Mouse (Mus musculus) neural tube, embryonic 12.5 days (tissue): ENCODE measurements around the gene Fbxo31. TPM values are rescaled to one million over a fixed set of nuclear protein-coding genes. Genes with fewer than 3 reads are reported as not detected.

ENCODE experiments used
- ATAC-seq: fragments of 200-750 bp; cut with Nextera tagmentation; 2 replicates; pipeline ENCODE4 v1.8.0; 2017; ENCODE audit warnings: low read depth, mild to moderate bottlenecking, moderate TSS enrichment, moderate library complexity; ENCODE audit not compliant: low FRiP score
- H3K27ac ChIP-seq: fragments of 300-500 bp; sonication (generic); 2 replicates; pipeline ENCODE4 v1.5.1; 2016
- H3K27me3 ChIP-seq: fragments of 300-500 bp; sonication (generic); replicated peaks from 2 replicates; pipeline ENCODE4 v1.6.1; 2016; ENCODE audit warnings: mild to moderate bottlenecking
- H3K36me3 ChIP-seq: fragments of 300-500 bp; sonication (generic); 2 replicates; pipeline ENCODE4 v1.6.1; 2016; ENCODE audit warnings: mild to moderate bottlenecking
- H3K4me1 ChIP-seq: fragments of 300-500 bp; sonication (generic); 2 replicates; pipeline ENCODE4 v1.6.1; 2016
- H3K4me2 ChIP-seq: fragments of 300-500 bp; sonication (generic); replicated peaks from 2 replicates; pipeline ENCODE4 v1.6.1; 2016; ENCODE audit warnings: mild to moderate bottlenecking
- H3K4me3 ChIP-seq: fragments of 300-500 bp; sonication (generic); 2 replicates; pipeline ENCODE4 v1.5.1; 2016
- H3K9ac ChIP-seq: fragments of 300-500 bp; sonication (generic); 2 replicates; pipeline ENCODE4 v1.6.1; 2016; ENCODE audit warnings: mild to moderate bottlenecking
- H3K9me3 ChIP-seq: fragments of 300-500 bp; sonication (generic); 2 replicates; pipeline ENCODE4 v1.6.1; 2016; ENCODE audit warnings: mild to moderate bottlenecking
- WGBS: fragments of 180-500 bp; shearing (Covaris S2); methylation state at CpG from one replicate; pipeline ENCODE4 v1.1.7; 2016; 5-methylcytosine and 5-hydroxymethylcytosine counted together
- polyA plus RNA-seq: library from polyadenylated mRNA; unstranded; fragments of >200 nt; fragmentation: Nextera tagmentation; extraction: Ambion mirVana; gene quantifications from 2 replicates; pipeline ENCODE4 v1.2.1, GENCODE M21; 2016

Fbxo31 gene
- polyA plus RNA-seq, result 29.8 and 31.1 TPM in 2 replicates

DNA sequence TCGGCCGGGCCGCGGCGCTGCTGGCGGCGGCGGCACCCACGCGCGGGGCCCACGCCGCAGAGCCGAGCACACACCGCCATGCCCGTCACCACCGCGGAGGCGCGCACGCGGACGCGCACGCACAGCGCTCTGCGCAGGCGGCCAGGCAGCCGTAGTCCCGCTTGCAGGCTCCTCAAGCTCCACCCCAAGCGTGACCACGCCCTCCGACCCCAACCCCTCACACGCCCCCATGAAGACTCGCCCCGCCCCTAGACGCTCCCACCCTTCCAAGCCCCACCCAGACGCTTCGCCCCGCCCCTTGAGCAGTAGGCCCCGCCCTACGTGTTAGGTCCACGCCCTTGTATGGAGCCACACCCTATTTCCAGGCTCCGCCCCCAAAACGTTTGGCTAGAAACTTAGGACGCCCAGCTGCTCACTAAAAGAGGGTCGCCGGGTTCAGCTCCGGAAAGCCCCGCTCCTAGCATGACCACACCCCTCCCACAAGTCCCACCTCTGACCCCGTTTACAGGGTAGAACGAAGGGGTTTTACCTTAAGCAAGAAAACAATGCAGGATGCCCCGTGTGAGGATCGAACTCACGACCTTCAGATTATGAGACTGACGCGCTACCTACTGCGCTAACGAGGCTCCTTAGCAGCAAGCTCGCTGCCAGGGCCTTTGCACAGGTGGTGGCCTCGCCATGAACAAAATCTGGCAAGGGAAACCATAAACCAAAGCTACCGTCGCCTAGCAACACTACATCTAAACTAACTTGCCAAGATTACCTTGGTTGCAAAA is at the start of gene Fbxo31:
Fbxo31 (minus strand) TSS at position 131 of the 776 bp plus-strand sequence.
- Histone ChIP-seq H3K4me1 (peaks cover 32% of the 10 kb centered on the region), H3K9ac (peak within 1 kb of the TSS; percentile 85), H3K27me3 (no peaks in the 10 kb centered on the region), H3K4me2 (peak within 1 kb of the TSS; percentile 86), H3K27ac (no peak within 1 kb of the TSS), H3K36me3 (no peaks in the 10 kb centered on the region), H3K4me3 (peak within 1 kb of the TSS; percentile 79), H3K9me3 (no peaks in the 10 kb centered on the region)
- ATAC-seq, result peak; percentile 92
- WGBS, result 1% methylated on average over 59 of the region's 63 CpGs

DNA sequence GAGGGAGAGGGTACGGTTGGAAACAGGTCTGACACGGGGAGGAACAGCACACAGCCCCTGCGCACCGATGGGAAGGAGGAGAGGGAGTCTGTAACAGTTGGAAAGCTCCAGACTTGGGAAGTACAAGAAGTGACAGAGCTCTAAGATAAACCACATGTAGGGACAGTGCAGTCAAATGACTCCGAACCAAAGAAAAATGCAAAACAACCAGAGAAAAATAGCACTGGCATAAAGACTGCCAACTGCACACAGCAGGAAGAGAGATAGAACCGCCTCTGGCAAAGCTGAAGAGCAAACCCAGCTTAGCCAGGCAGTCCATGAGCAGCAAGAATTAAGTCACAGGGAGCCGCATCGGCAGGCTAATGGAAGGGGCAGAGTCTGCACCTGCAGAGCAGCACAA is 44.4 kb upstream of the Fbxo31 start:
- H3K4me2 ChIP-seq, result no peak overlapping the region
- H3K4me1 ChIP-seq, result peaks cover 31% of the 10 kb centered on the region
- no peaks in the 10 kb centered on the region for H3K9me3 ChIP-seq
- WGBS, result 89% methylated on average over 8 of the region's 8 CpGs
- no peak overlapping the region for H3K4me3 ChIP-seq
- no peak overlapping the region for H3K27ac ChIP-seq
- no peak for ATAC-seq
- H3K27me3 ChIP-seq, result no peaks in the 10 kb centered on the region
- H3K36me3 ChIP-seq, result peaks cover 22% of the 10 kb centered on the region
- H3K9ac ChIP-seq, result no peak overlapping the region

DNA sequence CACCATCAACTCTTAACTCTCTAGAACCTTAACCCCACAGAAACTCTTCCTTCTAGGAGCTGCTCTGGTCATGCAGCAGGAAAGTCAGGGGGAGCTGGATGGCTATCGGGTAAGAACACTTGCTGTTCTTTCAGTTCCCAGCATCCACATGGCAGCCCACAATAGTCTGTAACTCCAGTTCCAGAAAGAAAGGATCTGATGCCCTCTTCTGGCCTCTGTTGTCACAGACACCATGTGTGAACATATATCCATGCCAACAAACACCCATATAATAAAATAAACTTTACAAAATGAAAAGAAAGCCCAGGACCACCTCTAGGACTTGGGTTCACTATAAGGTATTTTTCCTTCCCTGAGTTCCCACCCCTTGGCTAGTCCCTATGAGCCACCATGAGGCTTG is 43.3 kb upstream of the Fbxo31 start:
- H3K9me3 ChIP-seq, result no peaks in the 10 kb centered on the region
- no peak overlapping the region for H3K4me2 ChIP-seq
- no peaks in the 10 kb centered on the region for H3K27me3 ChIP-seq
- H3K36me3 ChIP-seq, result peaks cover 24% of the 10 kb centered on the region
- WGBS, result 60% methylated on average over 1 of the region's 1 CpGs
- H3K9ac ChIP-seq, result no peak overlapping the region
- H3K4me3 ChIP-seq, result no peak overlapping the region
- ATAC-seq, result no peak
- no peak overlapping the region for H3K27ac ChIP-seq
- H3K4me1 ChIP-seq, result peaks cover 31% of the 10 kb centered on the region

DNA sequence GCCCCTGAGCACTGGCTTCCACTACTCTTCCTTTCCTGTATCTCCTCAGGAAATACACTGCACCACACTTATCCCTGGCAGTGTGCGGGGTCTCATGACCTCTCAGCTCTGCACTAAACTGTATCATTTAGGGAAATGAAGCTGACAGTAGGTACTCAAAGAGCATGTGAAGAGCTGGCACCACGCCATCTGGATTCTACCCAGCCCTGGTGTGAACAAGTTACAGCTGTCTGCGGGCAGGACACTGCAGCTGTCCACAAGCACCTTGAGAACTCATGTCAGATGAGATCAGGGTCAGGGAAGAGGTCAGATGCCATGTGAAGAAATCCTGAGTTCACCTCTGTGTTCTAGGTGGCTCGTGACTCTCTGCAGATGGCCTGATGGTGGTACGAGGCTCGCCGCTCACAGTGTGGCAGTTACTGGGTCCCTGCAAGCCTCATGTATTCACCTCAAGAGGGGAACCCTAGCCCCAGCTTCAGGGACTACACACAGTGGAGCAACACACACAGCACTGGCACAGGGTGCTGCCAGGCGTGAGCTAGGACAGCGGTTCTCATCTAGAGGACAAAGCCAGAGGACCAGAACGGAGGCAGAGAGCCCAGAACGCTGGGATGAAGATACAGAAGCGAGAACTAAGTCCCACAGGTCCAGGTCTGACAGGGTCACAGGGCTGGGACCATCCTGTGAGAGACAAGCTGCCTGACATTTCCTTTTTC is 42.4 kb upstream of the Fbxo31 start:
- Histone ChIP-seq H3K4me1 (peaks cover 27% of the 10 kb centered on the region), H3K9me3 (no peaks in the 10 kb centered on the region), H3K27ac (no peak overlapping the region), H3K4me2 (no peak overlapping the region), H3K9ac (no peak overlapping the region), H3K36me3 (peaks cover 25% of the 10 kb centered on the region), H3K4me3 (no peak overlapping the region), H3K27me3 (no peaks in the 10 kb centered on the region)
- 86% methylated on average over 12 of the region's 12 CpGs for WGBS
- no peak for ATAC-seq

DNA sequence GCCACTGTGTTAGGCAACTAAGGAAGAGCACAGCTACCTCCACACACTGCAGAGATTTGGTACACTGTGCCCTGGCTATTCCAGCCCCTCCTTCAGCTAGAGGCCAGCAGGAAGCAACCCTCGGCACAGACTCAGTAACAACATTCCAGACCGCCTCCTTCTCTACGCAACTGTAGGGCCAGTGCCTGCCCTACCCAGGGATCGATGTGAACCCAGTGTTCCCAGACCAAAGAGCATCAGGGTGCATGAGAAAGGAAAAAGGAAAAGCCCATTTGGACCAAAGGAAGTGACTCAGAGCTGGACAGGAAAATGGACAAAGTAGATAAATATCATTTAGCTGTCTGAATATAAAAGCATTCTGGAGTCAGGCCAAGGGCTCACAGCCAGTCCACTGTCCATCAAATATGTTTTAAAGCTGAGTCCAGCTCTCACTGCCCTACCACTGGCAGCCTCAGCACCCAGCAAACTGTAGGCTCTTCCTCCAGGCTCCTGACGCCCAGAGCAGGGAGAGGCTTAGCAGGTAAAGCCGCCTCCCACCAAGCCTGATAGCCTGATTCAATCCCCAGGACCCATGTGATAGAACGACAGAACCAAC is 40.9 kb upstream of the Fbxo31 start:
- H3K4me1 ChIP-seq, result peaks cover 18% of the 10 kb centered on the region; the same call in 1 of the 2 replicates
- no peak overlapping the region for H3K9ac ChIP-seq
- ATAC-seq, result no peak
- WGBS, result 65% methylated on average over 7 of the region's 7 CpGs
- no peak overlapping the region for H3K27ac ChIP-seq
- H3K4me3 ChIP-seq, result no peak overlapping the region
- H3K36me3 ChIP-seq, result peaks cover 33% of the 10 kb centered on the region
- H3K9me3 ChIP-seq, result no peaks in the 10 kb centered on the region
- H3K27me3 ChIP-seq, result no peaks in the 10 kb centered on the region
- H3K4me2 ChIP-seq, result no peak overlapping the region

DNA sequence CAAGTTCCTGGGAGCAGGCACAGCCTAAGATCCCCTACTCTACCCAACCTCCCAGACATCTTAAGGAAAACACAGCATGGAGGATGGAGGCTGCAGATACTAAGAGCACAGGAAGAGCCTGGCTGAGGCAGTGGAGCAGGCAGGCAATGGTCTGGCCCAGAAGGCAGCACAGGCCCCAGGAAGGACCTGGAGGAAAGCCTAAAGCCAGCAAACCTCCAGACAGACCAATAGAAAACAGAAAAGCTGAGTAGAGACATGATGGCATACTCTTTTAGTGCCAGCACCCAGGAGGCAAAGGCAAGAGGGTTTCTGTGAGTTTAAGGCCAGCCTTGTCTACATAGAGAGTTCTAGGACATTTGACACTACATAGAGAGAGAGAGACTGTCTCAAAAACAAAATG is 34.8 kb upstream of the Fbxo31 start:
- H3K27ac ChIP-seq, result no peak overlapping the region
- no peak overlapping the region for H3K4me3 ChIP-seq
- no peaks in the 10 kb centered on the region for H3K27me3 ChIP-seq
- H3K9ac ChIP-seq, result no peak overlapping the region
- H3K36me3 ChIP-seq, result peaks cover 61% of the 10 kb centered on the region
- ATAC-seq, result no peak
- no peaks in the 10 kb centered on the region for H3K9me3 ChIP-seq
- no peaks in the 10 kb centered on the region for H3K4me1 ChIP-seq
- H3K4me2 ChIP-seq, result no peak overlapping the region

DNA sequence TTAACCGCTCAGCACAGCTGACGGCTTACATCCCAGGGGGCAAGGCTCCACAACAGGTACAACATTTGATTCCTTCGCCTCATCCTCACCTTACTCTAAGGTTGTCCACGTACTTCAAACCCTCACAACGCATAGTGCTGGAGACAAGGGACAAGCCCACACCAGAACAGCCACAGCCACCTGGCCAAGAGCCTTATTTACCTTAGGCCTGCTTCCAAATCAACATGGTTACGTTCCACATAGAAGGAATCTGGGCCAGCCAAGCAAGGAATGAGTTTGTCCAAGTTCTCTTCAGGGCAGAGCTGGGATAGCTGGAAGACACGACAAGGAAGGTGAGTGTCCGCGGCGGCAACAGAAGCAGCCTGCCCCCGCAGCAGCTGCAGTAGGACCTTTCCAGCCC is 31.3 kb upstream of the Fbxo31 start:
- H3K4me3 ChIP-seq, result no peak overlapping the region
- ATAC-seq, result no peak
- no peak overlapping the region for H3K4me2 ChIP-seq
- WGBS, result 95% methylated on average over 11 of the region's 11 CpGs
- no peak overlapping the region for H3K27ac ChIP-seq
- no peaks in the 10 kb centered on the region for H3K4me1 ChIP-seq
- no peaks in the 10 kb centered on the region for H3K9me3 ChIP-seq
- H3K9ac ChIP-seq, result no peak overlapping the region
- H3K27me3 ChIP-seq, result no peaks in the 10 kb centered on the region
- H3K36me3 ChIP-seq, result peaks cover 63% of the 10 kb centered on the region

DNA sequence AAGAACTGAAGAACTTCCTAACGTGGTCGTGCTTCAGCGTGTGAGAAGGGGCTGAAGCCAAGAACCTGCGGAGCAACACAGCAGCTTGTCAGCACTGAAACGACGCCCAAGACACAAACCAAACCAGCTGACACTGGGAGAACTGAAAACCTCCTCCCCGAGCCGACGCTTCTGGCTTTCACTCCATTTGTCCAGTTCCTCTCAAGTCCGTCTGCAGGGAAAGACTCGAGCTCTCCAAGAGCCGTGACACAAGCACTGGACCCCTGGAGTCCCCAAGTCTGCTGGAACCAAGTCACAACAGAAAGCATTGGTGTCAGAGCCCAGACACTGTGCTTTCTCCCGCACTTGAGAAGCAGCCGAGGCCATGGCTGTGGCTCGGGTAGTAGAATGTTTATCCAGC is 30.6 kb upstream of the Fbxo31 start:
- 93% methylated on average over 15 of the region's 15 CpGs for whole genome bisulfite sequencing

DNA sequence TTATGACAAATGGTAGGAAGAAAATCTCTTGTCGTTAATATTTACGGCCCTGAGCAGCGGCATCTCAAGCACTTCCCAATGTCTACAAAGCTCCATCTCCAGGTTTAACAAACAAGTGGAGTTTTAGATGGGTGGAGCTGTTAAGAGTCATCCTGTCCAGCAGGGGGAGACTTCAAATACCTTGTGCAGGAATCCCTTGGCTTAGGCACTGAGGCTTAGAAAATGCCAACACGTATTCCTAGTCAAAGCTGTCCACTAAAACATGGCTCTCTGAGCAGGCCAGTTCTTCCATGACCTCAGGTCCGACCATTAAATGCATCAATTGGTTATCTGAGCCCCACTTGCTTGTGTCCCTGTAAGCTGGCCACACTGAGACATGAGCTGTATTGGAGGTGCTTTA is 29.1 kb upstream of the Fbxo31 start:
- Histone ChIP-seq H3K4me3 (no peak overlapping the region), H3K36me3 (peaks cover 77% of the 10 kb centered on the region), H3K9me3 (no peaks in the 10 kb centered on the region), H3K4me1 (no peaks in the 10 kb centered on the region), H3K27me3 (no peaks in the 10 kb centered on the region), H3K27ac (no peak overlapping the region), H3K4me2 (no peak overlapping the region), H3K9ac (no peak overlapping the region)
- ATAC-seq, result no peak
- 89% methylated on average over 5 of the region's 5 CpGs for WGBS

More for the DNA sequence above, 30.6 kb upstream of the Fbxo31 start:
- no peak overlapping the region for H3K27ac ChIP-seq
- no peaks in the 10 kb centered on the region for H3K4me1 ChIP-seq
- H3K4me2 ChIP-seq, result no peak overlapping the region
- no peak overlapping the region for H3K4me3 ChIP-seq
- no peak for ATAC-seq
- no peaks in the 10 kb centered on the region for H3K27me3 ChIP-seq
- no peaks in the 10 kb centered on the region for H3K9me3 ChIP-seq
- H3K36me3 ChIP-seq, result peaks cover 70% of the 10 kb centered on the region
- H3K9ac ChIP-seq, result no peak overlapping the region

DNA sequence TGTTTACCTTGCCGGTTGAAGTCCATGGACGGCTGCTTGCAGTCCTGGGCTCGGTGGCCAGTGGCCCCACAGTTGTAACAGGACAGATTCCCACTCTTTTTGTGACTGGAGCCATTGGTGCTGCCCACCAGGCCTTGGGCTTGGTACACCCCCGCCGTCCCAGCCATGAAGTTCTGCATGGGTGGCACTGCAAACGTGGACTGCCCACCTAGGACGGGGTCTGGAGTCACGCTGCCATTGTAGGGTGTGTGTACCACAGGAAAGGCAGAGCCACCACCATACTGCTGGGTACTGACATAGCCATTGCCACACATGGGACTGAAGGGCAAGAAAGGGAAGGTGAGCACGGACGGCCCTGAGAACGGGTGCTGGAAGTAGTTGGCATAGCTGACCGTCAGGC is 25.2 kb upstream of the Fbxo31 start:
- ATAC-seq, result no peak

DNA sequence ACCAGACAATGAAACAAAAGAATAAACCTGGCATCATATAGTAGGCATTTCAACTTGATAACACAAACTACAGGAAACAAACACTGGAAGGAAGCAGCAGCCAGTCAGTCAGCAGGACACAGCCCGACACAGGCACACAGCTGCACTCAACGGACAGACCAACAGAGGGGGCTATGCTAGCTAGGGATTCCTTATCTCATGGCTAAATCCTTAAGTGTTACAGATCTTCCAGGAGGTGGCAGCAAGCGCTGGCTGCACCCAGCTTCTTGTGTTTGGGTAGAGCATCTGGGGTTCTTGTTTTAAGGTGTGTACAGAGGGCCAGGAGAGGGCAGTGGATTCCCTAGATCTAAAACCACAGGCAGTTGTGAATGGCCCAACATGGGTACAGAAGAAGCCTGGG is 24.3 kb upstream of the Fbxo31 start:
- peaks cover 81% of the 10 kb centered on the region for H3K36me3 ChIP-seq
- H3K4me3 ChIP-seq, result no peak overlapping the region
- H3K9ac ChIP-seq, result no peak overlapping the region
- H3K9me3 ChIP-seq, result no peaks in the 10 kb centered on the region
- no peak for ATAC-seq
- no peak overlapping the region for H3K27ac ChIP-seq
- WGBS, result 45% methylated on average over 3 of the region's 3 CpGs
- no peaks in the 10 kb centered on the region for H3K4me1 ChIP-seq
- H3K27me3 ChIP-seq, result no peaks in the 10 kb centered on the region
- no peak overlapping the region for H3K4me2 ChIP-seq

More for the DNA sequence above, 25.2 kb upstream of the Fbxo31 start:
- no peaks in the 10 kb centered on the region for H3K27me3 ChIP-seq
- no peak overlapping the region for H3K4me3 ChIP-seq
- H3K27ac ChIP-seq, result no peak overlapping the region
- no peaks in the 10 kb centered on the region for H3K4me1 ChIP-seq
- WGBS, result 94% methylated on average over 12 of the region's 12 CpGs
- no peak overlapping the region for H3K9ac ChIP-seq
- H3K4me2 ChIP-seq, result no peak overlapping the region
- peaks cover 84% of the 10 kb centered on the region for H3K36me3 ChIP-seq
- no peaks in the 10 kb centered on the region for H3K9me3 ChIP-seq

DNA sequence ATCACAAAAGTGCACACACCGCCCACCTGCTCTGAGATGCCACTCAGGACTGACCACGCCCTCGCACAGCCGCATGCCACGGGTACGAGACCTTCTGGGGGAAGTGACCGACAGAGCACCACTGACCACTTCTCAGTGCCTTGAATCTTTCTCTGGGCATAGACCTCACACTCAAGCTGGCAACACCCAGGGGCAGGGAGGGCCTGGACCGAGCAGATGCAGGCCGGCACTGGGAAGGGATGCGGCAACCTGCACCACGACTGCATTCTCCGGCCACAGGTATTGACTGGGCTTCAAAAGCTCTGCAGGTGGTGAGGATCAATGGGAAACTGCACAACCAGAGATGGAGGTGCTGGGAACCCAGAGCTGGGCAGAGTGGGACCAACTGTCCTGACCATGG is 23.8 kb upstream of the Fbxo31 start:
- H3K27me3 ChIP-seq, result no peaks in the 10 kb centered on the region
- 96% methylated on average over 12 of the region's 12 CpGs for WGBS
- H3K9me3 ChIP-seq, result no peaks in the 10 kb centered on the region
- no peak overlapping the region for H3K9ac ChIP-seq
- no peak overlapping the region for H3K4me3 ChIP-seq
- peaks cover 81% of the 10 kb centered on the region for H3K36me3 ChIP-seq
- no peak overlapping the region for H3K4me2 ChIP-seq
- no peak for ATAC-seq
- no peaks in the 10 kb centered on the region for H3K4me1 ChIP-seq
- no peak overlapping the region for H3K27ac ChIP-seq
